Mouse (Mus musculus) embryo, embryonic 10 days (tissue): ENCODE measurements at regions not wholly inside any gene's neighbourhood (a gene's known extent, or its start where the extent isn't known, plus 50 kb on each side); places are given as distances from the start of the nearest gene placed in this dataset.

Source experiments
- DNase-seq: peaks from one replicate; pipeline ENCODE4 v3.0.0-alpha.2; 2015; ENCODE audit warnings: low spot score

DNA sequence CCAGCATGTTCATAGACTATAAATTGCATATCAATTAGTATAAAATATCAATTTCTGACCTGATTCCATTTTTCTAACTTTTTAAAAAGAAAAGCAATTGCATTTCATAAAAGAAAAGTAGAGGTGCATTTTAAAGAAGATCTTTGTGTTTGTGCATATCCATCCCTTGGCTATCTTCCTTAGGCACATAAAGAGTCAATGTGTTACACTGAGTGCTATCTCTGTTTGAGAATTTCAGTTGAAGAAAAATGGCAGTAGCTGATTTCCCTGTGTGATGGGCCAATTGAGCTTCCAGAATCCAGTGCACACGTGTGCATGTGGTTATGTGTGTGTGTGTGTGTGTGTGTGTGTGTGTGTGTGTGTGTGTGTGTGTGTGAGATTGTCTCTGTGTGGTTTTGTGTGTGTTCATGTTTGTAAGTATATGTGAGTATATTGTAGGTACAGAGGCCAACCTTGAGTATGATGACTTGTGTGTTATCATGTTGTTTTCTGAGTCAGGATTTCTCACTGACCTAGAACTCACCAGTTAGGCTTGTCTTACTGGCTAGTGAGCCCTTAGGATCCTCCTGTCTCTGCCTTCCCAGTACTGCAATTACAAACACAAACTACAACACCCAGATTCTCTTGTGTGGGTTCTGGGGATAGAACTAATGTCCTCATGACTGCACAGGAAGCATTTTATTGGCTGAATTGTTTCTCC lies 249.6 kb downstream of the Cdk5rap2 start:
- no peak for DNase-seq

DNA sequence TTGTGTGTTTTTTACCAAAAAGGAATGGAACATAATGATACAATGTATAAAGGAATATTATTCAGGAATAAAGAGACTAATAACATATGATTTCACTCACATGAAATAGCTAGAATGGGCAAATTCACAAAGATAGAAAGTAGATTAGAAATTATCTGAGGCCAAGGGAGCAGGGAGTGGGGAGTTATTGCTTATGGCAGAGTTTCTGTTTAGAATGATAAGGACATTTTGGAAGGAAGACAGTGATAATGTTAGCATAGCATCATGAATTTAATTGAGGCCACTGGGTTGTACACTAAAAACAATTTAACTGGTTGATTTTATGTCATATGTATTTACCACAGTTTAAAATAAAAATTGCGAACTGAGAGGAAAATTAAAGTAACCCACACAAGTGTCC lies 250.2 kb downstream of the Cdk5rap2 start:
- no peak for DNase-seq

DNA sequence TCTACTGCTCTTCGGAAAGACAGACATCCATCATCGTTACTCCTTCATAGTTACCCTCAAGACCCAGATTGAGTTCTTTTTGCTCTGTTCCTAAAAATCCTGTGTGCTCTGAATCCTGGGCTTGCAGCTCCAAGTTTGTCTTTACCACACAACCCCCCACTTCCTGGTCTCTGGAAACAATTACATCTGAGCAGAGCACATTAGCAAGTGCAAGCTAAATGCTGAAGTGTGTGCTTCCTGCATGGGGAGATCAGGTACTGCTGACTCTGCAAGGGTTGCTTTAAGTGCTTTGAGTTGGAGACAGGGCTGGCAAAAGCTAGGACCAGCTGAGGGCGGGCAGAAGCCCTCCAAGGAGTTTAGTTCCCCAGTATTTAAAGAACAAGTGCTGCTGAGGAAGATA lies 257.1 kb downstream of the Cdk5rap2 start:
- DNase-seq = peak; percentile 41

GRCm38 (mm10) chr4:70109011-70109410 lies 301.2 kb downstream of the Cdk5rap2 start:
- DNase-seq = no peak

GRCm38 (mm10) chr4:70105776-70106175 lies 304.5 kb downstream of the Cdk5rap2 start:
- no peak for DNase-seq

- DNase-seq = no peak
Measured at GRCm38 (mm10) chr4:70097353-70097752, 312.9 kb downstream of the Cdk5rap2 start.

DNA sequence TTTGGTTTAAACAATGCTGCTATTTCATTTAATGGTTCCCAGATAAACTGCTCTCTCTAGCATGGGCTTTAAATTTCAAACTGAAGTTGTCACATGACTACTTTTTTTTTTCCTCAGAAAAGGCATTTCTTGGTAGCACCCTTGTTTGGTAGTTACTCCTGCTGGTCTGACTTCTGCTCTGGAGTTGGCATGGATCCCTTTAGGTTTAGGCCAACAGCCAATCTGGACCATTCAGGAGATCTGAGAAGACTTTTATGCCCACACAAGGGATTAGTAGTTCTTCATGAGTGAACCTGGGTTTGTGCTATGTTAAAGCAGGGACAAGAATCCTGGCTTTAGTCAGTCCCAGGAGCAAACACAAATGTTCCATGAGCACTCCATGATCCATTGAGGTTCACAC lies 332.0 kb downstream of the Cdk5rap2 start:
- no peak for DNase-seq

DNA sequence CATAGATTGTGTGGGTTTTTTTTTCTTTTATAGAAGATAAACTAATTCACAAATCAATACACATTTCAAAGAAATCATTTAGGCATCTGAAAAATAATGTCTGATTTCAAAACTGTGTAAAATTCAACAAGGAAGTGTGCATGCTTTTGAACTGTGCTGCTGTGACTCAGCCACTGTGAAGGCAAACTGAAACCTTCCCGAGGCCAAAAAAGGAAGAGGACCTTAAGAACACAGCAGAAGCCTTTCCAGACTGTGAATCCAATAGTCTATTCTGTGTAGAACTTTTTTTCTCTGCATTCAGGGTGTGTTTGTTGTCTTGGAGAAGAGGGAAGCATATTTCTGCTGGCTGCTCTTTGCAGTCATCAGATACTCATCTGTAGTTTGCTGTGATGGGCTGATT lies 347.7 kb downstream of the Cdk5rap2 start:
- DNase-seq = no peak

- DNase-seq = no peak
Measured at GRCm38 (mm10) chr4:70058831-70059544, 351.3 kb downstream of the Cdk5rap2 start.

- DNase-seq = no peak
Measured at GRCm38 (mm10) chr4:70053136-70053535, 357.1 kb downstream of the Cdk5rap2 start.

GRCm38 (mm10) chr4:70038241-70038640 lies 372.0 kb downstream of the Cdk5rap2 start:
- DNase-seq = no peak

- DNase-seq = no peak
Measured at GRCm38 (mm10) chr4:70035912-70036311, 374.3 kb downstream of the Cdk5rap2 start.

DNA sequence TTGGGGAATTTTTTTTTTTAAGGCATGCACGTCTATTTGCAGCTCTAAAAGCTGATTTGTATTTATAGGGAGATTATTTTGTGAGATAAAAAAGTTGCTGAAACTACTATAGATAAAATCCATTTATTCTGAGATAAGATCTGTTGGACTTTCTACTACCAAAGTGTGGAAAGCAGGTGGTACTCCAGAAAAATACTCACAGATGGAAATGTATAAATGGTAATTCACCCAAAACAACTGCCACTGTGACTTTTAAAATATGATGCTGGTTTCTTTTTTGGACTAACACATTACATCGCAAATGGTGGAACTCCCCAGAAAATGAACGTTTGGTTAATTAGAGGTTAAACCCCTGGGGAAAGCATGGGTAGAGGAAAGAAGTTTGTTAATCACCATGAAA lies 377.7 kb downstream of the Cdk5rap2 start:
- no peak for DNase-seq

DNA sequence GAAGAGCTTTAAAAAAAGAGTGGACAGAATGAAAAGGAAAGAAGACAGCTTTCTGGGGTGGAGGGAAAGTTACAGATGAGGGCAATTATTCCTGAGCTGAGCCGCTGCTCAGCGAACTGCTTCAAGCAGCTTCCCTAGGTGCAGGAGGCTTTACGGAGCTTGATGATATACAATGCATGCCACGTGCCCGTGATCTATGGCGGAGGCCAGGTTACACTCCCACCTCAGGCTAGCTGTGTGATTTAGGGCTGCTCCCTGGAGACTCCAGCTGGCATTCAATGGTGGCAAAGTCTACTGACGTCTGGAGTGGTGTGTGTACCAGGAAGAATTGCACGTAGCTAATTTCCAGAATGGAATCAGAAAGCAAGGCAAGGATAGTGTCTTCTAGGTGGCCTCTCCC lies 383.4 kb downstream of the Cdk5rap2 start:
- no peak for DNase-seq

- no peak for DNase-seq
Measured at GRCm38 (mm10) chr4:70024838-70025376, 385.3 kb downstream of the Cdk5rap2 start.

- DNase-seq = no peak
Measured at GRCm38 (mm10) chr4:70020905-70021470, 389.3 kb downstream of the Cdk5rap2 start.

DNA sequence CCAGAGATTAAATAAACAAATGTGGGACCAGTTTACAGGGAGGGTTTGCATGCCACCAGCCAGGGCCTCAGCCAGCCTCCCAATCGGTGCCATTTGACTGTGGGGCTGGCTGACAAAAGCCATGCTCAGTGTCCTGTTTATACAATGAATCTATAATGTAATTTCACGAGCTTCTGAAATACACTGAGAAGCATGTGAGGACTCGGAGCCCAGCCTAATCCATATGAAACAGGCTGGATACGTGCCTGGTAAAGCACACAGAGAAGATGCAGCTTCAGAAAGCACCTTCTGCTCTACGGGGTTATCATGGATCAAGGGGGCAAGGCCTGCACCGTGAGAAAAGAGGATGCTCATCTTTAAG lies 398.0 kb downstream of the Cdk5rap2 start:
- no peak for DNase-seq

DNA sequence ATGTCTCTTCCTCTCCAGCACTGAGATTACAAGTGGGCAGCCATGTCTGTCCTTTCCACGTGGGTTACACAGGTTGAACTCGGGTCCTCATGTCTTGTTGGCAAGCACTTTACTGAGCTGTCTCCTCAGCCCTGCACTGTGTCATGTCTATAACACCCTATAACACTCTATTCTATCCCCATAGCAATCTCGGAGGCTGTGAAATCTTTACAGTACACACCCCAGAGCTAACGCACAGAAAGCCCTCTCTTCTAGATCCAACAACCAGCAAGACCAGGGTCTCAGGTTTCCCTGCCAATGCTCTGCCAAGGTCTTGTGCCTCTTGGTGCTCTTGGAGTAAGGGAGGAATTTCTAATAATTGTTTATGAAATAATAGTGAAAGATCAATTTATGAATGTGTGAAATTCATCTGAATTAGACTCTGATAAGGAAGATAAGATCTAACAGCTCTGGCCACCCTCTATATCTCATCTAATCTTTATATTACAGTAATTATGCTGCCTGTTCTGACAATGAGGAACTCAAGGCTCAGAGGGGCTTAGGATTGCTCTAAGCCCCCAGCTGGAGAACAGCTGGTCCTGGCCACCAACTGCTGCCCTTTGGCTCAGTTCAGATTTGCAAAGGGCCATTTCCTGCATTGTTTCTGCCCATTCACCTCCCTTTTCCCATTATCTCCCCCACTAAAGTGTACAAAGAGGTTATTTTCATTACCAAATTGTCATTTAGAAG lies 398.6 kb downstream of the Cdk5rap2 start:
- no peak for DNase-seq

GRCm38 (mm10) chr4:70010466-70010865 lies 399.8 kb downstream of the Cdk5rap2 start:
- DNase-seq = no peak

- DNase-seq = no peak
Measured at GRCm38 (mm10) chr4:70004966-70005365, 405.3 kb downstream of the Cdk5rap2 start.

GRCm38 (mm10) chr4:69993226-69993625 lies 417.0 kb downstream of the Cdk5rap2 start:
- no peak for DNase-seq

- no peak for DNase-seq
Measured at GRCm38 (mm10) chr4:69974208-69974607, 436.0 kb downstream of the Cdk5rap2 start.

GRCm38 (mm10) chr4:69973566-69973965 lies 436.7 kb downstream of the Cdk5rap2 start:
- DNase-seq = no peak
